Mouse (Mus musculus) mouse trophoblast stem cell (cell line): Measurements from ENCODE around the gene Gpha2.

Experiments
- in situ Hi-C, 2 experiments: fragments of 300-500 bp; cut with MseI, MboI; formaldehyde crosslinking; loops; 2 replicates in 1 of 2; 3 replicates in 1 of 2; pipeline ENCODE4 v1.15.1; 2025

The Gpha2 gene

DNA sequence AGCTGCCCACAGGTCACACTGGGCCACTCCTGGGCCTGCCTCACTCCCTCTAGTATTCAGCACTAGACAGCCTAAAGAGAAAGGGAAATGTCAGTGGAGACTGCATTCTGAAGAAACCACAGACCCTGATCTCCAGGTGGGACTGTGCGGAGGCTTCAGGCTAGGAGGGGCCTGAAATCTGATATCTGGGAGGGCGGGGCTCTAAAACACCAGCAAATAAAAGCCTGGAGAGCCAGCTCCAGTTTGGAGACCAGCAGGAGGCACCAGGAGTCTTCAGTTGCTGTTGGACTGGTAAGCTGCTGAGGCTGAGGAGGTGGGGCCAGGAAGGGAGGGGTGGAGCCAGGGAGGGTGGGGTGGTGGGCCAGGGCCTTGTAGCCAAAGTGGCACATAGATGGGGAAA lies at the start of gene Gpha2:
Gpha2 (plus strand) TSS at position 246 of the 400 bp plus-strand sequence.
- in situ Hi-C loops = no loop called here

DNA sequence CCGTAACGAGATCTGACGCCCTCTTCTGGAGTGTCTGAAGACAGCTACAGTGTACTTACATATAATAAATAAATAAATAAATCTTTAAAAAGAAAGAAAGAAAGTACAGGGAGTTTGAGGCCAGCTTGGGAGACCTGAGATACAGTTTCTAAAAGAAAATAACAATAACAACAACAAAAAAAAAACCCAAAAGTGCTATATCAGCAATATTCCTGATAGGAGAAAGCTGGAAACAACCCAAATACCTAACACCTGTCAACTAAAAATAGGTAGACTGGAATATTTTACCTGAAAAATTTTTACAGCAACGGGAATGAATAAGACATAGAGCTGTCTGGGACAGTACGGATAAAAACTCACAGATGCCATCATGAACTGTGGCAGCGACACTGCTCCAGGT lies 47.4 kb upstream of the Gpha2 start:
- in situ Hi-C loops = no loop called here

DNA sequence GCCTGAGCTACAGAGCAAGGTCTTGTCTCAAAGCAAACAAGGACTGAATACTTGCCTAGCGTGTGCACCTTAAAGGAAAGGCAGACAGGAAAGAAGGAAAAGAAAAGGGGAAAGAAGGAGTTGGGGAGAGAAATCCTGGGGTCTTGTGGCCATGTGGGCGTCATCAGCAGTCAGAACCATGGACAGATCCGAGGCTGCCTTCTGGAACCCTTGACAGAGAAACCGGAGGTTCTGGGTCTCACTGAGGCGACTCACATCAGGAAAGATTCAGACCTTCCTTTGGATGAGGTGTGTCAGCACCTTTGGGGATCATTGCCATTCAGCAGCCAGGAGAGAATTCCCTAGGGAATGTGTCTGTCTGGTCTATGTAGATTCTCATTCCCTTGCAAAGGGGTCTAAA lies 44.6 kb upstream of the Gpha2 start:
- in situ Hi-C loops = no loop called here

DNA sequence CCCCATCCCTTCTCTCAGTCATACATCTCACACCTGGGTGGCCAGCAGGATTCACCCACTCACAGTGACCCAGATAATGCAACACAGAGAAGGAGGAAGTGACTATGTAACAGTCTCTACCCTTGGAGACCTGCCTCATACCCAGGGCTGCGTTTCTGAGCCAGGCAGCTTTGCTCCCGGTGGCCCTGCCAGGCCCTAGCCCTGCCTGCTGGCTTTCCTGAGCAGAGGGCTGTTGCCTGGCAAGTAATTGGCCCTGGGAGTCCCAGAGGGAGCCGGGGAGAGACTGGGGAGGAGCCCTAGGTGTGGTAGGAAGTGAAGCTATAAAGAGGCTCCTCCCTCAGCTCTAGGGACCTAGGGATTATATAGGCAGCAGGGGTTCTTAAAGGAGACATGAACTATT lies 43.6 kb upstream of the Gpha2 start:
- in situ Hi-C loops = no loop called here

DNA sequence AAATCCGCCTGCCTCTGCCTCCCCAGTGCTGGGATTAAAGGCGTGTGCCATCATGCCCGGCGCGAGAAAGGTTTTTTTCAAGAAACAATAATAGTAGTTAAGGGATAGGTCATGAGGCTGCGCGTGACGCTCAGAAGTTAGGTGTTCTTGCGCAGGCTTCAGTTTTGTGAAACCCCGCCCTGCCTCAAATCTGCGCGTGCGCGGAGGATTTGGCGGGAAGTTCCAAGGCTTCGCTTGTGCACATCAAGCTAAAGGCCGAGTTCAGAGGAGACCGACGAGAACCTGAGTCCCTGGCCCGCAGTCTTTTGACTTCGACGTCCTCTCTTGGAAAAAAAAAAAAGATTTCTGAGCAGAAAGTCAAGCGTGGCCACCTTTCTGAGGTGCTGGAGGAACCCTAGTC lies 42.0 kb upstream of the Gpha2 start, which contains the start of gene Majin:
Majin (plus strand) TSS at position 258 of the 400 bp plus-strand sequence.
- in situ Hi-C loops = no loop called here

DNA sequence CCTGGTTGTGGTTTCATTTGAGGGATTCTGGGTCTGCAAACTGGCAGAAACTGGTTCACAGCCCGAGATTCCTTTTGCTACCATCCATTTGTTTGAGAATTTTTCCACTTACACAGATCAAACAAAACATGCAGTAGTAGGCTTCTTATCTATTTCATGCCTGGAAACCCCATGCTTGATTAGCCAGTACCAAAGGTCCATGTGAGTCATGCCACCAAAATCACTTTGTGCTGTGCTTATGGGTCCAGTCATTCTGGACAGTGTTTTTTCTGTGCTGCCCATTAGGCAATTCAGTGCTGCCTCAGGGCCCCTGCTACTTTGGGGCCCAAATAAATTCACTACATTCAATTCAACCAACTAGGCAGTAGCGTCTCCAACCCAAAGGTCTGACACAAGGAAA lies 21.9 kb upstream of the Gpha2 start:
- in situ Hi-C loops = no loop called here

DNA sequence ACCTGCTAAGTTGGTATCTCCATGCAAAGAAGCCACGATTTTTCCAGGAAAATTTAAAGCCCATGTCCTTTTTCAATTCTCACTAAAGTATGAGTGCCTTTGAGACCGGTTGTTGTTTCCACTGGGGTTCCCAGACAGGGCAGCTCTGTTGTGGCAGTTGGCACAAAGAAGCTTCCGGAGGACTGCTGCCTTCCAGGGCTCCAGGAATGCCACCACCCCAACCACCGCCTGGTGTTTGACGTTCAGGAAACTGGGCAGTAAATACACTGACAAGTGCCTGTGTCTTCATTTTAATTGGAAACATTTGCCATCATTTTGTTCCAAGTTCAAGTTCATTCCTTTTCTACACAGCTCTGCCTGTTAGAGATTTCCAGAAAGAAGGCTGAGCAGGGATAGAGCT lies 19.5 kb upstream of the Gpha2 start:
- in situ Hi-C loops = no loop called here

DNA sequence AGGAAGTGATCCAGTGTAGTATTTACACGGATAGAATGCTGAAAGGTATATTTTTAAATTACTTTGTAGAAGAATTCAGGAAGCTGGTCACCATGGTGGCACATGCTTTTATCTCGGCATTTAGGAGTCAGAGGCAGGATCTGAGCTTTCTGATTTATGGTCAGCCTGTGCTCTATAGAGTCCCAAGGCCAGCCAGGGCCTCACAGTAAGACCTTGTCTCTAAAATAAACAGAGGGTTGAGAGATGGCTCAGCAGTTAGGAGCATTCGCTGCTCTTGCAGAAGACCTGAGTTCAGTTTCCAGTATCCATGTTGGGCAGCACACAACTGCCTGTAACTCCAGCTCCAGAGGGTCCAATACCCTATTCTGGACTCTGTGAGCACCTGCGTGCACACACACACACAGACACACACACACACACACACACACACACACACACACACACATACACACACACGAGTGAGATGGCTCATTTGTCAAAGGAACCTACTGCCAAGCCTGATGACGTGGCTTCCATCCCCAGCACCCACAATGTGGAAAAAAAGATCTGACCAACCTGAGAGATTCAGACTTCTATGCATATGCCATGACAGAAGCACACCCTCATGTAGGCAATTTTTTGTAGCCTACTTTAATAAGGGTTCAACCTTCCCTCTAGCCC lies 10.0 kb upstream of the Gpha2 start:
- in situ Hi-C loops = no loop called here

DNA sequence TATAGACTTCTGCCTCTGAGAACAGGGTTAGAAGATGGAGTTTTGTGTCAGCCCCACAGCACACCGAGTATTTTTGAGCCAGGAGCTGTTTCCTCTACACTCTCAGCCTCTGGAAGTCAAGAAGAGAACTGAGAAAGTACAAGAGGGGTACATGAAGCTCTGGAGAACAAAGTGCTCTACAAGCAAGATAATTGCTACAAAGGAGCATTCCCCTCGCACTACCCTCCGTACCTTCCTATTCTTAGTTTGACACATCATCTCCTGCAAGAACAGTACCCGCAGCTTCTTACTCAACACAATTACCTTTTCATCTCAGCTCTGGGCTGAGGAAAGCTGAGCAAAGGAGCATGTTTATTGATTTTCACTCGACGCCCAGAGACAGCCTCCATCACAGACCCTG lies 7.6 kb upstream of the Gpha2 start:
- in situ Hi-C loops = no loop called here

DNA sequence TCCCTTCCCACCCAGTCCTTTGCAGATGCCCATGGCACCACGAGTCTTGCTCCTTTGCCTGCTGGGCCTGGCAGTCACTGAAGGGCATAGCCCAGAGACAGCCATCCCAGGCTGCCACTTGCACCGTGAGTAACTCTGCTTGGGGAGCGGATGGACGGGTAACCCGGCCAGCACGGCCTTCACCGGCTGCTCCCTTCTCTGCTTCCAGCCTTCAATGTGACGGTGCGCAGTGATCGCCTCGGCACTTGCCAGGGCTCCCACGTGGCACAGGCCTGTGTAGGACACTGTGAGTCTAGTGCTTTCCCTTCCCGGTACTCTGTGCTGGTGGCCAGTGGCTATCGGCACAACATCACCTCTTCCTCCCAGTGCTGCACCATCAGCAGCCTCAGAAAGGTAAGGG lies 583 bp downstream of the Gpha2 start:
- in situ Hi-C loops = no loop called here

DNA sequence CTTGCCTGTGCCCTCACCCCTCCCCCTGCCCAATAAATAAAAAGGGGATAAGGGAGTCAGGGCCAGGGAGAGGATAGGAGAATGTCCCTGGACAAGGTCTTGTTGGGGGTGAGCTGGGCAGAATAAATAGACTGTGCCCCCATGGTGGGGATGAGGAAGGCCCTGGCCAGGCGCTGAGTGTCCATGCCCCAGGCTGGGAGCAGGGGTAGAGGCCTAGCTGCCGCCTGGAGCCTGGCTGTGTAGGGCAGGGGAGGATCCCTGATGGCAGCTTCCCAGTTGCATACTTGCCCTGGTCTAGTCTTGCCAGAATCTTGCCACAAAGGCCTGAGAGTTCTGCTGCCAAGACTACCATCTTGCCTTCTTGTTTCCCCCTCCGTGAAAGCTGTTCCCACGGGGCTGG lies 1.7 kb downstream of the Gpha2 start:
- in situ Hi-C loops = no loop called here

DNA sequence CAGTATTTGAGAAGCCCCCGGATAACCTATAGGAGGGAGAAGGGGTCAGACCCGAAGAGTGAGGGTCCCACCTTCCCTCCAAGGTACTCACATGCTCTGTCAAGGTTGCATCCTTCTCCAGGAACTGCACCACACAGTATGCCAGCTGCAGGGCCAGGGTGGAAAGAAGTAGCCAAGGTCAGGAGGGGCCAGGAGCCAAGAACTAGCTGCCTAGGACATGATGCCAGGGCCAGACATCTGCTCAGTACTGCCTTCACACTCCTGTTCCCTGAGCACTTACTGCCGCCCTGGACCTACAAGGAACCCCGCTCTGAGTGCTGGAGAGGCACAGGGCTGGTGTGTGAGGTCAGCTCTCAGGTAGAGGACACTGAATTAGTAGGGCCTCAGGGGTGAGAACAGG lies 4.2 kb downstream of the Gpha2 start:
- in situ Hi-C loops = no loop called here

DNA sequence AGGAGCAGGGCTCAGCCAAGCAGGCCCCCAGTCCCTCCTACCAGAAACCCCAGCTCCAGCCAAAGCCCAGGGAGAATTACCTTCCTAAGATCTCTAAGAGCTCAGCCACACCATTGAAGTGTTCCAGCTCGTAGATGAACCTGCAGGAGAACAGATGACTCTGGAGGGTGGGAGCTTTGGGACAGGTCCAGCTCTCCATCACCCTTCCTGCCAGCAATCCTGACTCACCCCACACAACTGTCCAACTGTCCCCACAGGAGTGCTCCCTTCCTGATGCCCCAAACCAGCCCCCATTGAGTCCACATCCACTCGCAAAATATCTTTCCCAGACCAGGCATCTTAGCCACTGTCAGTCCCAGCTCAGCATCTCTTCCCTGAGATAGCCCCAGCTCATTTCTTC lies 4.9 kb downstream of the Gpha2 start:
- in situ Hi-C loops = no loop called here

DNA sequence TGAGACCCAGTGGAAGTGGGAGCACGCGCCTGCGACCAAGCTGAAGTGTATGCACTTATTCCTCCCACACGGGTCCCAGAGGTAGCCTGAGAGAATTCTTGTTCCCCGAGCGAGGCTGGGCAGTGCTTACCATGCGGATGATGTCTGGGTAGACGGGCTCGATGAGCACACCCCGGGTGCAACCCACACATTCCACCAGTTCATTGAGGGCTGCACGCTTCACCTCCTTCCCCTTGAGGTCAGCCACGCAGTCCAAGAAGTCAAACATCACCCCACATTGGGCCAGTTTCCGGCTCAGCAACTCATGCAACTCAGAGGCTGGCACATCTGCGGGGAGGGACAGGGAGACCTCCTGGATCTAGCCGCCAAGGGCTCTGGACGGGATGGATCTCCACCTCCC lies 7.5 kb downstream of the Gpha2 start:
- in situ Hi-C loops = no loop called here

DNA sequence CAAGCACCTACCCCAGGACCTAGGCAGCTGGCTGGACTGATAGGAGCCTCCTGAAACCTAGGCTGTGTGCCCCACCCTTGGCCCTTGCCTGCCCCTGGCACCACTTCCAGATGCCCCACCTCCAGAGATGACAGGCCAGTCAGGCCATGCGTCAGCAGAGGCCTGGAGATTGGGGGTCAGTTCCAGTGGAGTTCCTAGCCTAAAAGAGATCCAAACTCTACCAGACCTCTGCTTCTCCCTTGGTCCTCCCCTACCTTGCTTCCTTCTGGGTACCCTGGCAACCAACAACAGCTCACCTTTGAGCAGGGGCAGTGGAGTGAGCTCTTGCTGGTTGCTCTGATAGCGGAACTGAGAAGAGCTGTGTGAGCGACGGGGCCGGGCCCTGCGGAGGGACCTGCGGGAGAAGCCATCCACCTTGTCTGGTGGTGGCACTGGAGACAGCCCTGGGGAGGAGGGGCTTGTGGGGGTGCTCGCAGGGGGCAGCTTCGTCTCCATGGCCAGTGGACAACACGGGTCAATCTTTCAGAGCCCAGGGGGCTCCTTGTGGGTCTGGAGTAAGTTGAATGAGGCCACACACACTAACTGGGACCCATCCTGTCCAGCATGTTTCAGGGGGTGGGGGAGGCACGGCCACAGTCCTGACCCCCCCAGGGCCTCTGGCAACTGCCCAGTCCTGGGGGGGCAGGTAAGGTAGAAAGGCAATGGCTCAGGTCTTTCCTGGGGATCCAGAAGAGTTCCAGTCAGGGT lies 8.3 kb downstream of the Gpha2 start:
- in situ Hi-C loops = no loop called here

DNA sequence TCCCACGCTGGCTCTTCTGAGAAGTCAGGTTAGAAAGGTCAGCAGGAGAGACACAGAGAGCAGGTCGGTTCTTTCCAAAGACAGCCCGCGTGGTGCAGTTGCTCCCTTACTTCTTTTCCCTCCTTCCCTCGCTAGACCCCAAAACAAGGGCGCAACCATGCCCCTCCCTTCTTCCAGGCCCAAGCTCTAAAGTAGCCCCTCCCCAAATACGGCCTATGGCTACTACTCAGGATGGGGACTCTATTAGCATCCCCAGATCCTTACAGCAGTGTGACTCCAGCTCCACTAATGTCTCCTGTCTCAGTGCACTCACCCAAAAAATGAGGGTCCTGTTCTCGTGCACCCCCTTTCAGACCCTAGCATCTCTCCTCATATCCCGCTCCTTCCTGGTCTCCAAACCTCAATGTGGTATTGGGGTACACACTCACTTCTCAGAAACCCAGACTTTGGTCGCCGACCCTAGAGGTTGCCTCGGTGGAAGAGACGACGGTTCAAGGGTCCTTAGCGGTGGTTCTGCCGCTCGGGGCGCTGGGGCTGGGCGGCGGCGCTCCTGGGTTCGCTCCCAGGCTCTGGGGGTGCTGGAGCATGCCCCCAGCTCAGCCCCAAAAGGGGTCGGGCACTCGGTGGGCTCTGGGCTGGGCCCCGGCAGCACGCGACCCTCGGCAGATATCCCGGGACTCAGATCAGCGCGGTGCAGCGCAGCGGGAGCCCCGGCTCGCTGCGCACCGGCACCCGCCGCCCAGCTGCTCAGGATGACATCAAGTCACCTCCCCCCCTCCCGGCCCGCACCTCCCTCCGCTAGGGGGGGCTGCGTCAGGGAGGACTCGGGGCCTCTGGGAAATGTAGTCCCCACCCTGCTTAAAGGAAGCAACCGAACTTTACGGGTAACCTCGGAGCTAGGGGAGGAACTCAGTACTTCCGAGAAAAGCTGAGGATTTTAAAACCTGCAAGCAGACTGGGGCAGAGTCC lies 9.2 kb downstream of the Gpha2 start, which contains the start of gene Ppp2r5b:
Ppp2r5b (minus strand) TSS at position 789 of the 969 bp plus-strand sequence.
- in situ Hi-C loops = no loop called here

DNA sequence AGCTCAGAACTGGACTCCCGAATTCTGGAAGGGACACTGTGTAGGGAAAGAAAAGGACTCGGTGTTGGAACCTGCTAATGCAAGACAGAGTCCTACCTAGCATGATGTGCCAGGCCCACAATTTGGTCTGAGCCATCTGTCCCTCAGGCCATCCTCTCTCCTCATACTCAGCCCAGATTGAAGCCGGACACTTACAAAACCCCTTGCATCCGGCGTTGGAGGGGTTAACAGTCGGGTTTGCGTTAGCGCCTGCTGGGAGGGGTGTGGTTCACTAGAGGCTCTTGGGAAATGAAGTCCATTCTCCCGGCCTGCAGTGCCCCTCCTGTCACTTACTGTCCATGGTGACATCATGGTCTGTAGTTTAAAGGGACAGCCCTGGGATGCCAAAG lies 9.9 kb downstream of the Gpha2 start:
- in situ Hi-C loops = no loop called here

DNA sequence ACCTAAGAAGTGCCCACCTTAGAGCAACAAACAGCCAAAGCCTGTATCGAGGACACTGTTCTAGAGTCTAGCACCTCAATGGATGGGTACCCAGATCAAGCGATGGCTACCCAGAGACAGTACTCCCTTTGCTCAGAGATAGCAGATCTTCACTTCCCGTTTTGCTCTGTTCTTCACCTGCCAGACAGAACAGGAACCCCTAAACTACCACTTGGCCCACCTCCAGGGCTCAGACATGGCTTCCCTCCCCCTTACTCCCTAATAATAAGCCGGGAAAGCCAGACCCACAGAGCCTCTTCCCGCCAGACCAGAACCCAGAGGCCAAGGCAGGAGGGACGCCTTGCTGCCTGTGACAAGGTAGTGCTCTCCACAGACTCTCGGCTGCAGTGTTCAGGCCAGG lies 10.7 kb downstream of the Gpha2 start:
- in situ Hi-C loops = no loop called here

DNA sequence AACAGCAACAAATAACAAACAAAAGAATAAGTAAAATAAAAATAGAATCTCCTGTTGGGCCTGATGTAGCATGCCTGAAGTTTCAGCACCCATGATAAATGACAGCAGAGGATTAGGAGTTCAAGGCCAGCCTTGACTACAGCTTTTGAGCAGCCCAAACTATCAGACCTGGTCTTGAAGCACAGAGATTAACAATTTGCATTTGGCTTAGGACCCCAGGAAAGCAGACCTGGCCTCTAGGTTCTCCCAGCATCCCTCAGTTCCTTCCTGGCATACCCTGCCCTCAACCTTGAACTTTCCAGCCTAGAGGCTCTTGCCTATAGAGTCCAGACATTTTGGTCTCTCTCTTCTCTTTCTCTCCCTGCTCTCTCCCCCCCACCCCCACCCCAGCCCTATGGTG lies 12.6 kb downstream of the Gpha2 start:
- in situ Hi-C loops = no loop called here

DNA sequence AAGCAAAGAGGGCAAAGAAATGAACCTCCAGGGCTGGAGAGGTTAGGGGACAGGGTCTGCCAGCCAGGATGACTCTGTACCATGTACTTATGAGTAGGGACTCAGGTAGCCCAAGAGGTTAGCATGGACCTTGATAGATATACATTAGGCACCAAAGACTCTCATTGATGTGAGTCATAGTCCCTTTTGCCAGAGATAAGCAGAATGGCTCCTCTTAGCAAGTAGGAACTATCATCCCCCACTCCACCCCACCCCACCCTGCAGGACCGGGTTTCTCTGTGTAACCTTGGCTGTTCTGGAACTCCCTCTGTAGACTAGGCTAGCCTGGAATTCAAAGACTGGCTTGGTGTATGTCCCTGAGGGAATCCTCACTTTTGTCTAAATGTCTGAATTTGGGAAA lies 14.0 kb downstream of the Gpha2 start:
- in situ Hi-C loops = no loop called here

DNA sequence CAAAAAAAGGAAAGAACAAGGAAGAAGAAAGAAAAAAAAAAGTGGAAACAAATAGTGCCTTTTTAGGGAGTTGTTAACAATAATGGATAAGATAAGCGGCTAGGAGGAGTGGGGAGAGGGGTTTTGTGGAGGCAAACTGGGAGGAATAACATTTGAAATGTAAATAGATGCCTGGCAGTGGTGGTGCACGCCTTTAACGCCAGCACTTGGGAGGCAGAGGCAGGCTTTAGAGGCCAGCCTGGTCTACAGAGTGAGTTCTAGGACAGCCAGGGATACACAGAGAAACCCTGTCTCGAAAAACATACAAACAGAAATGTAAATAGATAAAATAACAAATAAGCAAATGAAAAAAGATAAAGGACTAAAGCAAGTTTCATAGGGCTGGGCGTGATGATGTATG lies 14.5 kb downstream of the Gpha2 start:
- in situ Hi-C loops = no loop called here
